Mouse (Mus musculus): Measurements from ENCODE around the gene Adcy6. TPM values are rescaled to one million over a fixed set of nuclear protein-coding genes. Genes with fewer than 3 reads are reported as not detected.
"Not testable (repeated sequence)": the region's sequence is repeated elsewhere in the genome, so short reads cannot be mapped to it uniquely, and the experiment has no call there.

Gene Adcy6
- polyA plus RNA-seq, 1 experiment = 45.6 TPM

GRCm38 (mm10) chr15:98602921-98603458 is 6.9 kb downstream of the Adcy6 start:
- DNase-seq (ENCODE audit: extremely low spot score in 1 of 2, low spot score in 1 of 2) = no peak

DNA sequence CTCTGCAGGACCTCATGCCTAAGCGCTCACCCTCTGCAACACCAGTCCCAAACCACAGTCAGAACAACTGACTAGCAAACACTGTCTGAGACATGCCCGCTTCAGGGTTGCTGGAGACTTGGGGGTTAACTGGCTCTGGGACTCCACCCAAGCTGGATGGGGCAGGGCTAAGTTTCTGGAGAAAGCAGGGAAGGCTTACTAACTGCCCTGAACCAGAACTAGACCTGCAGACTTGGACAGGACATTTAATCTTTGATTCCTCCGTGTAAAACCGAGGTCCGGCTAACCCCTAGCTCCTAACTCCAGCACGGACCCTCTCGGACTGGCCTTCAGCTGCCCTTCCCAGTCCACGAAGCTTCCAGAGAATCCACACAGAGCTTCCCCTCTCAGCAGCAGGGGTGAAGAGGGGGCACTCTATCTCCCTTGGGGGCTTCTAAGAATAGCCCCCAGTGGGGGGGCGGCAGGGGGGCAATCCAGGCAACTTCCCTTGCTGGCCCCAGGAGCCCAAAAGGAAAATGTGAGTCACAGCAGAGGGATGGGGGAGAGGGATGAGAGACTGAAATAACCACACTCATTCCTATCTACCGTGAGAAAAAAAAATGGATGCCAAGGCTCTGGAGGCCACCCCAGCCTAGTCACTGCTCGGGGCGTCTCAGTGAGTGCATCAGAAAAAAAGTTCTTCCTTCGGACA is 7.5 kb downstream of the Adcy6 start:
- no peak for DNase-seq (ENCODE audit: extremely low spot score in 1 of 2, low spot score in 1 of 2)

- no peak for DNase-seq (ENCODE audit: extremely low spot score in 1 of 2, low spot score in 1 of 2)
Observed at GRCm38 (mm10) chr15:98601832-98602190, 8.1 kb downstream of the Adcy6 start.

DNA sequence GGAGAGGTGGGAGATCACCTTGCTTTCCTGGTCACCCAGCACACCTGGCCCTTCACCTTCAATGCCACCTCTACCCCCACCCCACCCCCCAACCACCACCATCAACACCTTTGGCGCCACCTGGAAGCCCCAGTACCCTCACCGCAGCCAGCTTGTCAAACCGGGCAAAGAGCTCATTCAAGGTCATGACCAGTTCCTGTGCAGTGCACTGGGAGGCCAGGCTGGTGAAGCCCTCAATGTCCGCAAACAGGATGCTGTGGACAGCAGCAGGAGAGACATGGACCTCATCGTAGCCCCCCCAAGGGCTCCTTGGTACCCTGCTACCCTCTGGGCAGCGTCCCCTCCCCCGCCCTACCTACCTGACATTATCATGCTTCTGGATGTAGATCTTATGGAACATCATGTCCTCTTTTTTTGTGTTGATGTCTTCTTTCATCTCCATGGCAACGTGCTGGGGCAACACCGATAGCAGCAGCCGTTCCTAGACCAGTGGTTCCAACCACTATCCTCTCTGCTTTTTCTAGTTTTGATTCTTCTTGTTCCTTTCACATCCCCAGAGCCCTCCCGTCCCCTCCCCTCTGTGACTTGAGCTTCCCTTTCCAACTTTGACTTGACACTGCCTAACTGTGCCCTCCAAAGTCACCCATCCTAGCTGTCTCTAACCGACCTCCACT is 9.7 kb downstream of the Adcy6 start:
- DNase-seq (ENCODE audit: extremely low spot score in 1 of 2, low spot score in 1 of 2) = no peak

- DNase-seq (ENCODE audit: extremely low spot score in 1 of 2, low spot score in 1 of 2) = no peak
Observed at GRCm38 (mm10) chr15:98596609-98597008, 13.3 kb downstream of the Adcy6 start.

DNA sequence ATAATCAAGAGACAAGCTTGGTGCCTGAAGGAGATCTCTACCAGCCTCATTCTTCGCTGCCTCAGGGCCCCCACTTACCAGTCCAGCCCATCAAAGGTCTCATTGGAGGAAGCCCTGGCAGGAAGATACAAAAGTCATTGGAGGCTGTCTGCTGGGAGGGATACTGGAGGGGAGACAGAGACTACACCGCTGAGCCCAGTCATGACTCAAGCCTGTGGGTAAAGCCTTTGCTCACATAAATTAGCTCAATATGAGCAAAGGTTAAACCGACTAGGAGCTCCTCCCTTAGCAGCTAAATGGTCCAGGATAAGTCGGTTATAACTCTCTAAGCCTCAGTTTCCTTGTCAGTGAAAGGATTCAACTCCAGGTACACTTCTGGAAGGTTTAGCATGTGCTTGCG is 14.8 kb downstream of the Adcy6 start:
- no peak for DNase-seq (ENCODE audit: extremely low spot score in 1 of 2, low spot score in 1 of 2)

DNA sequence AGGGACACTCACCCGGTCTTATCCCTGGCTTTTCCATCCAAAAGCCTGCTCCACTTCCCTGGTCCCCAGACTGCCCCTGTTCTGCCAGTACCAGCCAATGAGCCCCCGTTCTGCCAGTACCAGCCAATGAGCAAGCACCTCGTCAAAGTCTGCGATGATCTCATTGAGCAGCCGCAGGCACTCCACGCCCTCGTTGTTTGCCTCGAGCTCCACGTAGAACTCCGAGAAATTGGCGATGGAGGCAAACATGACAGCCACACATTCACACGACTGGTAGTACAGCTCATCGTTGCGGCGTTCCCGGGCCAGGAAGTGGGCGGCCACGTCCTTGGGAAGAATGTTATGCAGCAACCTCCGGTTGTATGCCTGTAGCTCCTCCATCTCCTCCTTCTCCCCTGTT is 15.7 kb downstream of the Adcy6 start:
- peak; percentile 46 to 65 for DNase-seq (ENCODE audit: extremely low spot score in 1 of 2, low spot score in 1 of 2)

GRCm38 (mm10) chr15:98591396-98591795 is 18.5 kb downstream of the Adcy6 start:
- DNase-seq (ENCODE audit: extremely low spot score in 1 of 2, low spot score in 1 of 2) = no peak

GRCm38 (mm10) chr15:98589640-98590336 is 20.1 kb downstream of the Adcy6 start:
- no peak for DNase-seq (ENCODE audit: extremely low spot score in 1 of 2, low spot score in 1 of 2)

- DNase-seq (ENCODE audit: extremely low spot score in 1 of 2, low spot score in 1 of 2) = no peak
Observed at GRCm38 (mm10) chr15:98587751-98588150, 22.1 kb downstream of the Adcy6 start.

GRCm38 (mm10) chr15:98586141-98586540 is 23.7 kb downstream of the Adcy6 start:
- not testable (repeated sequence) for DNase-seq (ENCODE audit: extremely low spot score in 1 of 2, low spot score in 1 of 2)

DNA sequence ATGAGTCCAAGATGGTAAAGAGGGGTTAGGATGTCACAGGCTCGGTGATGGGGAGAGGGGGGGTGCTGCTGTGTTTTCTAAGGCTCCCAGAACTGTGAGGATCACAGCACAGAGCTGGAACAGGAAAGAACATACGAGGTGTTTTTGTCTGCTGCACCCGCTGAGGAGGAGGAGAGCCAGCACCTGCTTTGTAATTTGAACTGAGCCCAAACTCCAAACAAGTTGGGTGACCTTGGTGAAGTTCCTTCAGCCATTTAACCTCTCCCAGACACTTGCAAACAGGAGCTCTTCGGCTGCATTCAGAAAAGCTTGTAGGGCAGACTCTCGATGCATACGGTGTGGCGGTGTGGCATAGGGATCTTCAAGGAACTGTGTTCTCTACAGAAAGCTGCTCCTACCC is 24.5 kb downstream of the Adcy6 start:
- DNase-seq (ENCODE audit: extremely low spot score in 1 of 2, low spot score in 1 of 2) = no peak

DNA sequence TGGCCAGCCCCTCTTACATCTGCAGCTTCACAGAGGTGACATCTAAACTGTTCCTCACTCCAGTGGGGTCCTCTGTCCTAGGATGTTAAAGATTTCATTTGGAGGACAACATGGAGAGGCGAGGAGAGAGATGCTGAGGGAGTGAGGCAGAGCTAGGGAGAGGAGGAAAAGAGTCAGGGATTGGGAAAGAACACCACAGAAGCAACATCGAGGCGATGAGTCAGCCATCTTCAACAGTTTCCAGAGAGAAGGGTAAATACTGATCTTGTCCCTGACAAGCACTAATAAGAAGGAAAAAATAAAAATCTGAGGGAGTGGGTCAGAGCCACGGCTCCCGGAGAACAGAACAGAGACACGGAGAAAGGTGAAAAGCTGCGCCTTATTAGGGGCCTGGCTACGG is 26.9 kb downstream of the Adcy6 start:
- no peak for DNase-seq (ENCODE audit: extremely low spot score in 1 of 2, low spot score in 1 of 2)

DNA sequence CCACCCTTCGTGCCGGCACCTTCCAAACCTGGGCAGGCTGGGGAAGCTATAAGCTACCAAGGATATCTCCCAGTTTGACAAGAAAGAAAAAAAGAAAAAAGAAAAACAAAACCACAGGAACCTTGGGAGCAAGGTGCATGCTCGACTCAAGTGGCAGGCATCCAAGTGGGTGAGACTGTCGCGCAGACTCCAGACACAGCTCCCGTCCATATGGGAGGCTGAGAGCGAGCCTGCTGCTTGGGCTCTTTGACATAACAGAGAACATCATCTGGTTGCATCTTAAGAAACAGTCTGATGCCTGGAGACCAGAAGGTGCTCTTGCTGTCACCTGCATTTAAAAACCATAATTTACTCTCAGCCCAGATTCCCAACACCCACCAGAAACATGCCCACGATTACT is 27.5 kb downstream of the Adcy6 start:
- peak in 1 of 2 experiments; percentile 27 for DNase-seq (ENCODE audit: extremely low spot score in 1 of 2, low spot score in 1 of 2)

GRCm38 (mm10) chr15:98579795-98580464 is 29.9 kb downstream of the Adcy6 start:
- peak; percentile 69 to 91 for DNase-seq (ENCODE audit: extremely low spot score in 1 of 2, low spot score in 1 of 2)

- no peak for DNase-seq (ENCODE audit: extremely low spot score in 1 of 2, low spot score in 1 of 2)
Observed at GRCm38 (mm10) chr15:98579310-98579709, 30.6 kb downstream of the Adcy6 start.

- DNase-seq (ENCODE audit: extremely low spot score in 1 of 2, low spot score in 1 of 2) = no peak
Observed at GRCm38 (mm10) chr15:98573293-98573692, 36.6 kb downstream of the Adcy6 start.

DNA sequence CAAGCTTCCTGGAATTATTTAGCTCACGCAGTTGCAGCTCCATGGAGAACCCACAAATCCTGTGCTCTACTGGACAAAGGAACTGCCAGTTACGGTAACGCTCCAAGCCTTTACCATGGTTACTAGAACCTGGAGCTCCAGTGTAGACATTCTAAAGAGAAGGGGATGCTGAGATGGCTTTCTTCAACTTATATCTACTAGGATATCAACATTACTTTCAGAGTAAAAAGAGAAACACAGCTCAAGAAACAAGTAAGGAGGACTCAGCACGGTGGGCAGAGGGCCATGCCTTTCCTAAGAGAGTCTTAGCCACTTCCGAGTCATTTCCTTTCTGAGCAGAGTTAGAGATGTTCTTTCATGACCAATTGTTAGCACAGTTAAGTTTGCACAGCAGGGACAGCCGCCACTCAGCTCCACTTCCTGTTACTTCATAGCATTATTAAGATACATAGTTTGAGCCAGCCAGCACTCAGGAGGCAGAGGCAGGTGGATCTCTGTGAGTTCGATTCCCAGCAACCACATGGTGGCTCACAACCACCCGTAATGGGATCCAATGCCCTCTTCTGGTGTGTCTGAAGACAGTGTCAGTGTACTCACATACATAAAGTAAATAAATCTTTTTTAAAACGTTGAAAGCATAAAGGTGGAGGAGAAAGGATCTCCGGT is 38.9 kb downstream of the Adcy6 start, which contains the start of the genes Ccnt1 and 4930415O20Rik:
Ccnt1 (minus strand) TSS at position 51 of the 666 bp plus-strand sequence.
4930415O20Rik (plus strand) TSS at position 132 of the 666 bp plus-strand sequence.
- DNase-seq (ENCODE audit: extremely low spot score in 1 of 2, low spot score in 1 of 2) = no peak

- DNase-seq (ENCODE audit: extremely low spot score in 1 of 2, low spot score in 1 of 2) = no peak
Observed at GRCm38 (mm10) chr15:98569795-98570365, 40.0 kb downstream of the Adcy6 start.

GRCm38 (mm10) chr15:98569216-98569615 is 40.7 kb downstream of the Adcy6 start:
- no peak for DNase-seq (ENCODE audit: extremely low spot score in 1 of 2, low spot score in 1 of 2)

All from frontal cortex, adult 2 months (tissue).